ENCODE assay signal across 22 mouse cellular contexts in the genomic region with DNA sequence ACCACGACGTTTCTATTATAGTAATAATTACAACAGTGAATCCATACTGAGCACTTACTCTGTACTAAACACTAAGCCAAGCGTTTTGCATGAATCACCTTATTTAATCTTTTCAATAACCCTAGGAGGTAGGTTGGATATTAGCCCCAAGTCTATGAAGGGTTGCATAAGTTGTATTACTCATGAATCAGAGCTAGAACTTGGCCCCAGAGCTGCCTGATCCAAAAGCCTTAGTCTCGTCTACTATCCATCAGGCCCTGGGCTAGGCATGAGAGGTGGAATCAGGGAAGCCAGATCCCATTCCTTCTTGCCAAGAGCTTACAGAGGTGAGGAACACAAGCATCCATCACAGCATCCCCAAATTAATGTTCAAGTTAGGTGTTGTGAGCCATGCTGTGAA. TPM values are rescaled to one million over a fixed set of nuclear protein-coding genes. Genes with fewer than 3 reads are reported as not detected.
DNase-seq lines count a peak whose midpoint lies in the region; TF ChIP-seq lines count a peak whose summit lies in the region.
"Had no signal": no experiment of that assay in that cellular context is flagged by ENCODE, and none has a peak within 500 bp of the region (broad histone marks: within the 10 kb centered on the region; RNA-seq: fewer than 3 reads in every experiment).

No protein-coding gene starts in this region.

- peak overlapping the region; percentile 45; the same call in 1 of the 2 replicates for H3K27ac ChIP-seq in olfactory bulb, adult 2 months (ENCODE audit: insufficient read depth, low read depth, low read length)
- H3K27ac ChIP-seq in embryonic facial prominence, embryonic 10.5 days (replicated peaks), result no peak overlapping the region
- H3K27ac ChIP-seq: embryonic facial prominence, embryonic 12.5 days; forebrain, embryonic 13.5 days had no signal

- DNase-seq in 3T3-L1 (ENCODE audit: low read depth, low spot score) (peak; percentile 58), NIH3T3 (ENCODE audit: low read depth) (peak; percentile 86)
- DNase-seq in embryonic facial prominence, embryonic 10.5 days (ENCODE audit: low spot score), result no peak
- no peak for DNase-seq in cerebellum, adult 18-20 months
- DNase-seq: adrenal gland, adult 8-10 months; adrenal gland, postnatal 14 days; adrenal gland, postnatal 36 days; B cell, adult 2 months; cerebellum, adult 11-12 months; cerebellum, adult 8-10 months; cerebellum, adult 9-11 months; cerebellum, postnatal 14 days; cerebellum, postnatal 36 days; embryo, embryonic 11 days had no signal

- no peaks in the 10 kb centered on the region for H3K9me3 ChIP-seq in embryonic facial prominence, embryonic 10.5 days
- H3K9me3 ChIP-seq: embryonic facial prominence, embryonic 12.5 days; forebrain, embryonic 13.5 days; G1E had no signal

- H3K4me3 ChIP-seq in olfactory bulb, adult 2 months (ENCODE audit: insufficient read depth, low read depth, low read length), result no peak overlapping the region
- no peak overlapping the region for H3K4me3 ChIP-seq in embryonic facial prominence, embryonic 10.5 days
- H3K4me3 ChIP-seq: embryonic facial prominence, embryonic 12.5 days; forebrain, embryonic 13.5 days had no signal

- WGBS in olfactory bulb, adult 2 months, result 29% methylated on average over 4 of the region's 4 CpGs
- 88% methylated on average over 4 of the region's 4 CpGs for WGBS in embryonic facial prominence, embryonic 10.5 days

- peaks cover 50% of the 10 kb centered on the region for H3K4me1 ChIP-seq in olfactory bulb, adult 2 months (ENCODE audit: control insufficient read depth, insufficient read depth, low read length)
- H3K4me1 ChIP-seq in embryonic facial prominence, embryonic 10.5 days, result peaks cover 15% of the 10 kb centered on the region
- H3K4me1 ChIP-seq: embryonic facial prominence, embryonic 12.5 days; forebrain, embryonic 13.5 days had no signal

- no peaks in the 10 kb centered on the region for H3K36me3 ChIP-seq in embryonic facial prominence, embryonic 10.5 days (replicated peaks)
- H3K36me3 ChIP-seq: embryonic facial prominence, embryonic 12.5 days; G1E had no signal

- no peaks in the 10 kb centered on the region; the same call in 1 of the 2 replicates for H3K27me3 ChIP-seq in embryonic facial prominence, embryonic 10.5 days (replicated peaks; ENCODE audit: low read depth, poor library complexity, severe bottlenecking)
- H3K27me3 ChIP-seq: CH12.LX; embryonic facial prominence, embryonic 12.5 days; forebrain, embryonic 13.5 days had no signal

- TF ChIP-seq CTCF in olfactory bulb, adult 2 months (IDR thresholded peaks at IDR 0.05; ENCODE audit: insufficient read depth, low read depth, low read length), result no peak

- TF ChIP-seq POLR2A in olfactory bulb, adult 2 months (IDR thresholded peaks at IDR 0.05; ENCODE audit: insufficient read depth, low read depth, low read length), result no peak

RNA-seq across cellular contexts. Expression of a gene that starts 30.2 kb away (rescaled TPM):
- polyA plus RNA-seq in olfactory bulb, adult 2 months (2012; ENCODE audit: insufficient read depth, insufficient read length, low replicate concordance, missing spikeins), result not detected in 2 replicates
- 0.20 TPM in 2 replicates for polyA plus RNA-seq in embryonic facial prominence, embryonic 10.5 days (2016; fragmentation: Nextera tagmentation; extraction: Ambion mirVana)
- polyA plus RNA-seq: forebrain, embryonic 11.5 days; G1E had no signal

RNA-seq across cellular contexts. Expression of a gene that starts 40.6 kb away (rescaled TPM):
- polyA plus RNA-seq in olfactory bulb, adult 2 months (2012; ENCODE audit: insufficient read depth, insufficient read length, low replicate concordance, missing spikeins), result 104 and 138 TPM in 2 replicates
- polyA plus RNA-seq in embryonic facial prominence, embryonic 10.5 days (2016; fragmentation: Nextera tagmentation; extraction: Ambion mirVana), result 2.3 and 4.8 TPM in 2 replicates
- polyA plus RNA-seq: activated CD4-positive, CD25-positive, alpha-beta regulatory T cell, adult 4 months; CD4-positive, CD25-positive, alpha-beta regulatory T cell, adult 4 months; G1E had no signal

Comparison
In these comparisons a context has a peak if more than half of its experiments do, and no peak if none do; other contexts are left out.
1. DNase-seq: peak in 3T3-L1 (single experiment) and NIH3T3 (single experiment); none in embryonic facial prominence, embryonic 10.5 days (single experiment) and cerebellum, adult 18-20 months (0 of 2).
2. RNA of a gene that starts 40.6 kb away (polyA plus RNA-seq): 104 to 138 TPM in olfactory bulb, adult 2 months; 2.3 to 4.8 TPM in embryonic facial prominence, embryonic 10.5 days; every median in the first group is over 10 times any median in the second.